Mouse (Mus musculus): ENCODE measurements around the gene Utrn.
"Not testable (repeated sequence)": the region's sequence is repeated elsewhere in the genome, so short reads cannot be mapped to it uniquely, and the experiment has no call there.

Gene Utrn

DNA sequence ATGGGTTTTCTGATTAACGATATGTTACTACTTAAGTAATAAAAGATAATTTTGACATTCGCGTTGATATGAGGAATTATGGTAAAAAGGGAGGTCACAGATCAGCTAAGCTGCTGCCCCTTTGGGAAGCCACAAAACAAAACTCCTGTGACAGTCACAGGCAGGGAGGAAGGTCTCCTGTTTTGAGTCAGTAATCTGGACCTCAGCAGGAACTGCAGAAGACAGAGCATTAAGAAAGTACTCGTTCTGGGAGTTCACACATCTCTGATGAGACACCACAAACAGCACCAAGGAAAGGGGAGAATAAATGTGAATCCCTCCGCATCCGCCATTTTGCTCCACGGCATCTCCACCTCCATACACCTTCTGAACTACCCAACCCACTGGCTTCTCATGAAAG, 259.3 kb downstream of the Utrn start:
- in situ Hi-C loops (cut with MboI; ENCODE audit: low sequenced_read_pairs): no loop called here

DNA sequence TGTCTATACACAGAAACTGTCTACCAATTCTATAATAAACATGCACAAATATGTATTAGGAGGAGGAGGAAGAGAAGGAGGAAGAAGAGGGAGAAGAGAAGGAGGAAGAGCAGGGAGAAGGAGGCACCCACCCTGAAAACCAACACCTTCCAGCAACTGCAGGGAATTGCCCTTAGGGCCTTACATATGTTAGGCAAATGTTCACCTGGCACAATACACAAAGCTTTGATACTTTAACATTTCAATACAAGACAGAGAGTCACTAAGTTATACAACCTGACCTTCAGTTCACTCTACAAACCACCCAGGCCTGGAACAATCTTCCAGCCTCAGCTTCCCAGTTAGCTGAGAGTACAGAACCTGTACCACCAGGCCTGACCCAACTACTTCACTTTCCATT, 260.5 kb downstream of the Utrn start:
- in situ Hi-C loops (cut with MboI; ENCODE audit: low sequenced_read_pairs): no loop called here

DNA sequence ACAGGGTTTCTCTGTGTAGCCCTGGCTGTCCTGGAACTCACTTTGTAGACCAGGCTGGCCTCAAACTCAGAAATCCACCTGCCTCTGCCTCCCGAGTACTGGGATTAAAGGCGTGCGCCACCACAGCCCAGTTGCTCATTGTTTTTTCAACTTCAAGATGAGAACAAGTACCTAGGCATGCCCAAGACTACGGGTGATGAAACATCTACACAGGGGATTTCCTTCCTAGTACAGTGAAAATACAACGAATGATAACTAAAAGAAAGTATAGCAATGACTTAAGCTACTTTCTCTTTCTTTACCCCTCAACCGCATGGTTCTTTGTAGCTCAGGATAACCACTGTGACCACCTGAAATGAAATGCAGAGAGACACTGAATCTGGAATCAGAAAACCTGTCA, 262.0 kb downstream of the Utrn start:
- in situ Hi-C loops (cut with MboI; ENCODE audit: low sequenced_read_pairs): not testable (repeated sequence)

DNA sequence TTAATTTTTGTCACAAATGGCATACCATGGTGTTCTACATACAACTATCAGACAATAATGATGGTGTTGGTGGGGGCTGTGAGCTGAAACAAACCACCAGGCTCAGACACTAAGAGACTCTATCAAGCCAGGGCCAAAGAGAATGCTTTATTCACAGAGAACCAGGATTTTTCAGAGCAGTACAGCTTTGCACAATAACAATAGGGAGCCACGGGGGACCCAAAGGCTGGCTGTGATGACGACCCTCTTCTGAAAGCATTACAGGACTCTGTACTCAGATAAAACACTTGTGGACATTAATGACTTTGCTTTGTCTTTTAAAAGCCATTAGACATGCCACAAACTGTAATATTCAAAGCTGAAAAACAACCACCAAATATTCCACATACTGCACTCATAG, 273.8 kb downstream of the Utrn start:
- in situ Hi-C loops (cut with MboI; ENCODE audit: low sequenced_read_pairs): no loop called here

DNA sequence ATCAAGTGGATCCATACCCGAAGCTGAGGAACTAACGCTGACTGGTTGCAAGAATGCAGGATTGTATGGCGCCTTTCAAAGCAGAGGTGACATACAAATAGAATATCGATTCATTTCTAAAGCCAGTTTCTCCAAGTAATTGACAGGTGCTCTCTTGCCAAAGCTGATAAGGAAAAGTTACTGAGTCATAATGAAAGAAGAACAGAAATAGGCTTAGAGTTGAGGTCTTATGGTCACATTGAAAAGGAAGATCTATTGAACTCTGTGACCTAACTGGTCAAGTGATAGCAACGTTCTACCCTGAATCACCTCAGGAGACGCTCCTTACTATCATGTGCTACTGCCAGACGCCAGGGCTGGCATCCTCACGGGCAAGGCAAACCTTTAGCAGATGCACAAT, 274.2 kb downstream of the Utrn start:
- in situ Hi-C loops (cut with MboI; ENCODE audit: low sequenced_read_pairs): no loop called here

DNA sequence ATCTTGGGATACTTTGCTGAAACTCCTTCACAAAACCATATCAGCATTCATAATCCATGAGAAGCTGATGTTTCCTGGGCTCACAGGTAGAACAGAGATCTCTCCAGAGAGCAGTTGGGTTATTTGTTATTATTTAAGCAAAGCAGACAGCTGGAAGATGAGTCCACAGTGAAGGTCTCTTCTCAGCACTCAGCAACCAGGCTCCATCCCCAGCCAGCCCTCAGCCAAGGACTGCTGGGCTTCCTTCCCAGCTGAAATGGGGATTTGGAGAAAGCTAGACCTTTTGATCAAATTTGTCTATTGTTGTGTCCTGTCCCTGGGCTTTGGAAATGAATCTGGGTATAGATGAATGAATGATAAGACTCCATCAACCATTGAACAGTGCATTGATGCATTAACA, 276.1 kb downstream of the Utrn start:
- in situ Hi-C loops (cut with MboI; ENCODE audit: low sequenced_read_pairs): no loop called here

DNA sequence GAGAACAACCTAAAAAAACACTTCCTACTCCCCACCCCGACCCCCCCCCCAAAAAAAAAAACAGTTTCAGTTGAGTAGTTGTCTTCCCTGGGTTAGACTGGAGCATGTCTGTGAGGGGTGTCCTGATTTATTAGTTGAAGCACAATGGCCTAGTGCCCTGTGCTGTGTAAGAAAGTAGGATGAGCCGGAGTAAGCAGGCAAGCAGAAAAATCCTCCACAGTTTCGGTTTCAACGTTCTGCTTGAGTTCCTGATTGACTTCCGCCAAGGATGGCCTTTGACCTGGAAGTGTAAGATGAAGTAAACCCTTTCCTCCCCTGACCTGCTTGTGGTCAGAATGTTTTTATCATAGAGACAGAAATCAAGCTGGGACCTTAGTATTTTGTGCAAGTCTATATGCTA, 277.2 kb downstream of the Utrn start:
- in situ Hi-C loops (cut with MboI; ENCODE audit: low sequenced_read_pairs): no loop called here

DNA sequence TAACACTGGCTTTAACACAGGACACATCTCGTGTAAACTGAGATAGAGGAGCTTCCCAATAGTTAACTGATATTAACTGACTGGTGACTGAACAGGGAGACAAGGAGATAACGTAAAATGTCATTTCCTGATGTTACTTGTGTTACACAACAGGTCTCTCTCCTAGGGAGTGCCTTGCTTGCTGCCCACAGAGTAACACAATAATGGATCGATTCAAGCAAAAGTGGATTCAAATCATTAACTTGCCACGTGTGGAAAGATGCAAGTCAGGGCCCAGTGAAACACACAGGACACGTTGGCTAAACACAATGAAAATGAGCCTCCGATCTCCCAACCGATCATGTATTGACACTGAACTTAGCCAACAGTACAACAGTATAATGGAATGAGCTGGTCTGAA, 281.1 kb downstream of the Utrn start:
- in situ Hi-C loops (cut with MboI; ENCODE audit: low sequenced_read_pairs): no loop called here

DNA sequence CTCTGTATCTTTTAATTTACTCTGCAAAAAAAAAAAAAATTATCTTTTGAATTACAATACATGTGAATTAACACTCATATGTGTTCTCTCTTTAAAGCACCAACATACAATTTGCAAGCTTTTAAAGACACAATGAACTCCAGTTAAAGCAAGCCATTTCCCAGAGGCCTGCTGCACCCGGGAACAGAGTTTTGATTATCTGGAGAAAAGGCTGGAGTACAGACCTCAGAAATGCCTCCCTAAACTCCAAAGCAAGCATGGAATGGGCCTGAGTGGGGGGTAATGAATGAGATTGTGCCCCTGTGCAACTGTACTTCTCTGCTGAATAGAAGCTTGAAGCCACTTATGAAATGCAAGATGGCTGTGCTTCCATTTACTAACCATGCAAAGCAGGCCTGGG, 281.8 kb downstream of the Utrn start:
- in situ Hi-C loops (cut with MboI; ENCODE audit: low sequenced_read_pairs): no loop called here

DNA sequence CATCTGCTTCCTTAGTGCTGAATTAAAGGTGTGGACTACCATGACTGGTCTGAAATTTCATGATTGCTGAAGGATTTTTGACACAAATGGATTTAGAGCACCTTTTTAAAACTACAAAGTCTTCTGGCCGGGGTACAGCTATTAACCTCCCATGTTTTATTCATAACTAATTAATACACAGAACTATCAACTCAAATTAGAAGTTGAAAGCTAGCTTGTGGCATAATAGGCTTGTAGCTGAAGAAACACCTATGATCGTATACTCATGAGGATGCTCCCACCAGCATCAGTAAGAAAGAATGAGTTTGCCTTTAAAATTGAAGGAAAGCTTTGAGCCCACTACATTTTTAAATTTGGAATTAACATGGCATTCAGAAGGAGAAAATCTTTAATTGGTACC, 282.3 kb downstream of the Utrn start:
- in situ Hi-C loops (cut with MboI; ENCODE audit: low sequenced_read_pairs): no loop called here

DNA sequence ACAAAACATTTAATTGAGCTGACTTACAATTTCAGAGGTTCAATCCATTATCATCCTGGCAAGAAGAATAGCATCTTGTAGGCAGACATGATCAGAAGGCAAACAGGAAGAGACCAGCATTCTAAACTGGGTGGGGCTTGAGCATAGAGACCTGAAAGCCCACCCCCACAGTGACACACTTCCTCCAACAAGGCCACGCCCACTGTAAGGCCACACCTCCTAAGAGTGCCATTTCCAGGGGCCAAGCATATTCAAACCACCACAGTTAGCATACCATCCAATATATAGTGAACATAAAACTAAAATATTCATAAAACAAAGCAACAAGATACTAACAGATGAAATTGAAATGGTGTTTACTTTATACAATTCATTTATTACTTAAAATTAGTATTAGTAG, 283.0 kb downstream of the Utrn start:
- in situ Hi-C loops (cut with MboI; ENCODE audit: low sequenced_read_pairs): no loop called here

DNA sequence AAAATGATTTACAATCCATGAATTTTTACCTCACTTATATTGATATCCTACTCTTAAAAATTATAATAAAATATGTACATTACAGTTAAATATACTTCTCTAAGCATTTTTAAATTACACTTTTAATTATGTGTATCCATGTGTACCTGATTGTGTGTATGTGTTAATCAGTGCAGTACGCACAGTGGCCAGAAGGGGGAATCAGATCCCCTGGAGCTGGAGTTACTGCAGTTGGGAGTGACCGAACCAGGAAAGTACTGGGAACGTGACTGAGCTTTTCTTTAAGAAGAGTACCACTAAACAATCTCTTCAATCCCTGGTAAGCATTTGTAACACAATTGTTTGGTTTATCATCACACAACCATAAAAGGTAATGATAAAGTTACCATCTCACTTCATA, 285.7 kb downstream of the Utrn start:
- in situ Hi-C loops (cut with MboI; ENCODE audit: low sequenced_read_pairs): no loop called here

DNA sequence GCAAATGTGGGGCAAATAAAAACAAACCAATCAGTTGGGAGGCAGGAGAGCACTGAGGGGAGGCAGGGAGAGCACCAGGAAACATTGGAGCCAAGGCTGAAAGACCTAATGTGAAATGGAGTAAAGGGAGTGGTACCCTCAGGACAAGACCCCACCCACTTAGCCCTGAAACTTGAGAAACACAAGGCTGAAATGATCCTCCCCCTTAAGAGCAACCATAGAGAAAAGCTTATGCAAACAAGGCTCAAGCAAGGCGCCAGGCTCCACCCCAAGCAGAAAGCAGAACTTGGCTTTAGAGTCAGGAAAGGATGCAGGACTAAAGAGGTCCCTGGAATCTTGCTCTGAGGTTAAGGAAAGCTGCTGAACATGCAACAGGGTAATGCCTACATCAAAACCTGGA, 290.1 kb downstream of the Utrn start:
- in situ Hi-C loops (cut with MboI; ENCODE audit: low sequenced_read_pairs): no loop called here

DNA sequence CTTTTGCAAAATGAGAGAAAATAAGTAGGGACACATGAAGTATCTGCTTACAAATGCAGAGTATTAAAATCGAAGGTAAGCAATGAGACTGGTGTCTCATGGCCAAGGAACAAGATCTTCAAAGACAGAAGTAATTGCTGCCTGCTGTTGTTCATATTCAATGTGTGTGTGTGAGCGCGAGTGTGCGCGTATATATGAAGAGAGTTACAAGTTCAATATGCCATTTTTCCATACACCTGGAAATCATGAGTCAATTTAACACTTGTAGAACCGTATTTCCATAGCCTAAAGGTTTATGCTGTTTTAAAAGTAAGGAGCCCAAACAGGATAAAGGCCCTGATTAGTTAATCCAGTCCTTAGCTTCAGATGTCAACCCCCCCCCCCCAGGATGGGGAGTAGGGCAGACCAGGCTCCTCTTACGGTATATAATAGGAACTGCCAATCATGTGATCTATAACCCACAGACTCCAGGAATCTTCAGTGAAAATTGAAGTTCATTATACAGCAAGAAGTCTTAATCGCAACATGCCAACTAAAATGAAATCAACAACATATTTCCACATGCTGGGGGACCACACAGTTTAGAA, 293.2 kb downstream of the Utrn start:
- in situ Hi-C loops (cut with MboI; ENCODE audit: low sequenced_read_pairs): no loop called here

DNA sequence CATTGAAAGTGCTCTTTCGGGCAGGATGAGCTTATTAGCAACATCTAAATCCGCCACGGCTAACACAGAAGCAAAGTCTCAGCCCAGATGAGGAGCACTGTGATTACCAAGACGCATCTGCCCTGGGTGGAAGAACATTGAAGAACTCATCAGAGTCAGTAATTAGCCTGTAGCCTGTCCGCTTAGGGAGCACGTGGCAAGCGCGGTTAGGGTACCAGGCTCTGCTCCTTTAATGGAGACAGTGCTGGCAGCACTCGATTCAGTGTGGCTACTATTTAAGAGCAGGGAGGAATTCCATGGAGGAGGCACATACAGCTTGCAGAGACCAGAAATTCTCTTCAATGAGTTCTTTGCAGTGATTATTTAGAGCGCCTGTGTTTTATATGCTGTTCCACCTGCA, 294.4 kb downstream of the Utrn start:
- in situ Hi-C loops (cut with MboI; ENCODE audit: low sequenced_read_pairs): no loop called here

DNA sequence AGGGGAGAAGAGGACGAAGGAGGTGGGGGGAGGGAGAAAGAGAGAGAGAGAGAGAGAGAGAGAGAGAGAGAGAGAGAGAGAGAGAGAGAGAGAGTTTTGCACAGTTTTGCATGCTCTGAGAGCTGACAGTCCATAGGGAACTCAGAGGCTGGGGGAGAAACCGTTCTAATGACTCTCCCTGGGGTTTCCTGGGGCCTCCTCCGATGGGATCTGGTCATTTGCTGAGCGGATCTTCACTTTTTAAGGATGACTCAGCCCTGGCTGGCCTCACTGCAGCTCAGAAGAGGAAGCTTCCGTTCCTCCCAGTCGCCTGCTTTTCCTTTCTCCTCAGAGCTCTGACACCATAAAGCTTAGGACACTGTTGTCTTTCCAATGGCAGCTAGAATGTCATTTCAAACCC, 295.6 kb downstream of the Utrn start:
- in situ Hi-C loops (cut with MboI; ENCODE audit: low sequenced_read_pairs): no loop called here

DNA sequence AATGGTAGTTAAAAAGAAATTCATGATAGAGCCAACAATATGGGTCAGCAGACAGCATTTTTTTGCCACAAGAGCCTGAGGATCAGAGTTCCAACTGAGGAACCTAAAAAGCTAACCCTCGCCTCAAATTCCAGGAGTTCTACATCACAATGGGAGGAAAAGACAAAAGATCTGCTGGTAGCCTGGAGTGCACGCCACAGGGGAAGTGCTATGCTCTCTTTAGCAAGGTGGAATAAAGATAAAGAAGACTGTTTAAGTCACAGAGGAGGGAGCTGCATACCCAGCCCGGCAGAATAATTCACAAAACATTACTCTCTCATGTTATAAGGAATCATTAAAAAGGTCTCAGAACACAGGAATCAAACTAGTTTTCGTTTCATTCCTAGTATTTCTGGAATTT, 296.4 kb downstream of the Utrn start:
- in situ Hi-C loops (cut with MboI; ENCODE audit: low sequenced_read_pairs): no loop called here

DNA sequence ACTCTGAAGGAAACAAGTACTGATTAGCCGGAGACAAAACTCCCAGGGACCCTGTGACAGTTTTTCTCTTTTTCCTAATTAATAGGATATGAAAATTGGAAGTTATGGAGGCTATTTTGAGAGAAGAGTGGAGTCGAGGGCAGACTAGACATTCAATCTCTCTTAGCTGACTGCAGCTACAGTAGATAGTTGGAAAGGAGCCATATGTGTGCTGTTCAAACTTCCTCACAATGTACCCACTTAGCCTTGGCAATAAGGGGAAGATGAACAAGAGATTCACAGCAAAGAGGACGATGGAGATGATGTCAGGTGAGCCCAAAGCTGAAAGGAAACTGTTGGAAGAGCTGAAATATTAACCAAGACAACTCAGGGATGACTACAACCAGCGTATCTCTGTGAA, 304.7 kb downstream of the Utrn start:
- in situ Hi-C loops (cut with MboI; ENCODE audit: low sequenced_read_pairs): no loop called here

DNA sequence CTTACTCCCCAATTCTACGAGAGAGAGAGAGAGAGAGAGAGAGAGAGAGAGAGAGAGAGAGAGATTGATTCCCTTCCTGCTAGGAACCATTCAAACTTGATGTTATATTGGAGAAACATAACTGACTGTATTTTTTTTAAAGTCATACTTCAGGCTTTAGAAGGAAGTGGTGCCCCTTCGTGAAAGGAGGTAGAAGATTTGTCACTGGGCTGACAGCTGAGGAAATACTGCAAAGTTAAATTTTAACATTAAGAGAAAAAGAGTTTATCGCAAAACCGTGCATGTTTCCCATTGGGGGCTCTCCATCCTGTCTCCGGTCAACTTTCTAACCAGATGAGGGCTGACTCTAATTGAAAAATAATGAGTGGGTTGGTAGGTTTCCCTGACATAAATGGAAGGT, 310.4 kb downstream of the Utrn start:
- in situ Hi-C loops (cut with MboI; ENCODE audit: low sequenced_read_pairs): no loop called here

DNA sequence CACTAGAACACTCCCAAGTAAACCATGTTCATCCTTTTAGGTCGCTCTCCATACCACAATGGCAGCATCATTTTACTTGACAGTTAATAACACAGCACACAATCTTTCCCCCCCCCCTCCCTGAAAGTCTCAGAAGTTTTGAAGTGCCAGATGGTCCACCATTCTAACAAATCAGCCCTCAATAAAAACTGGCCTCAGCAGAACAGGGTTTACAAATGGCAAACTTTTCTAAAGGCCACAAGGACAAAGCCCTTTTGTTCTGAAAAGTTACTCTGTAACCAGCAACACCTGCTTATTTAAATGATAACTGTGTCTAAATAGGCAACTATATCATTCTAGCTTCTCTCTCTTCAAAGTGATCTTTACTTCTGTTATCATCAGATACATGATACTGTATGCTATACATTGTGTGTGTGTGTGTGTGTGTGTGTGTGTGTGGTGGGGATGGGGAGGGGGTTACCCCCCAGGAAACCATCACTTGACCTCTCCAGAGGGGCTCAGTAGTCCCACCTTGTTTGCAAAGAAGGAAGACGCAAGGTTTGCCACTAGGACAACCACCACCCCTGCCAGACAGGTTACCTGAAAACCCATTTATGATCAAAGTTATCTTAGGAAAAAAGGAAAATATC, 315.0 kb downstream of the Utrn start:
- in situ Hi-C loops (cut with MboI; ENCODE audit: low sequenced_read_pairs): no loop called here

DNA sequence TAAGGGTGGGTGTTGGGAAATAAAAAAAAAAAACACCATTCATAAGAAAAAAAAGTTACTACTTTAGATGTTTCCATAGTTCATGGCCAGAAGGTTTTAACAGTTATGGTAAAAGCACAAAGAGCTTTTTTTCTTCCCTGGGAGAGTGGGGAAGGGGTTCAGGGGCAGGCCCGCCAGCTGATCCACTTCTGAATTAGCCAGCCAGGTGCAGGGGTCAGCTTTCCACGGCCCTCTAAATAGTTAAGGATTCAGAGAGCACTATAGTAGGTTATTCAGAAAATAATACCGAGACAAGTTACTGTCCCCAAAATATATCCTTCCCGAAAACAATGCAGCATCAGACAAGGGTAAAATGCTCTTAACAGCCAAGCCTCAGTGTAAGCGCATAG, 316.3 kb downstream of the Utrn start:
- in situ Hi-C loops (cut with MboI; ENCODE audit: low sequenced_read_pairs): no loop called here

DNA sequence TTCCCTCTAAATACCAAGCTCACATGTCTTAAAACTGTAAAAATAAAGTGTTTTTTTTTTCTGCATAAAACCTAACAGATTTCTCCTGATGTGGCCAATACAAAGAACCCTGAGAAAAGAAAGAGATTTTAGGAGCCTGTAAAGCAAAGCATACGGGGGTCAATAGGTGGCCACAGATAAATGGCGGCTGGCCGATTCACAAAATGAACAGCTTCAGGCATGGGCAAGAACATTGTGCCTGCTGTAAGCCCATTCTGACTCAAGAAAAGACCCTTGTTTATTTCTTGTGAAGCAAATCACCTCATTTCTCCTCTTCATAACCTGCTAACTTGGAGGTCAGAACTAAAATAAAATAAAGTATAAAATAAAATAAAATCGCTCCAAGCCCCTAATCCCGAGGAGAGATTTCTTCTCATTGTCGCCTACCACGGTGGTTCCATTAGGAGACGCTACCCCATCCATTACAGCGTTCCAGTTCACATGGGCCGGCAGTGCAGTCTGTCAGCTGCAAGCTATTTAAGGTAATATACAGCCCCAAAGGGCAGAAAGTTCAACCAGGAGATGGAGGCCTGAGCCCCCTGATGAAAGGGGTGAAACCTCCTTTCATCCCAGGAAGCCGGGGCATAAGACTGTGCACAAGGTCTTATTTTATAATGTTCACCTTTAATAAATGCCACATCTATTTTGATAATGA, 316.8 kb downstream of the Utrn start:
- in situ Hi-C loops (cut with MboI; ENCODE audit: low sequenced_read_pairs): no loop called here

DNA sequence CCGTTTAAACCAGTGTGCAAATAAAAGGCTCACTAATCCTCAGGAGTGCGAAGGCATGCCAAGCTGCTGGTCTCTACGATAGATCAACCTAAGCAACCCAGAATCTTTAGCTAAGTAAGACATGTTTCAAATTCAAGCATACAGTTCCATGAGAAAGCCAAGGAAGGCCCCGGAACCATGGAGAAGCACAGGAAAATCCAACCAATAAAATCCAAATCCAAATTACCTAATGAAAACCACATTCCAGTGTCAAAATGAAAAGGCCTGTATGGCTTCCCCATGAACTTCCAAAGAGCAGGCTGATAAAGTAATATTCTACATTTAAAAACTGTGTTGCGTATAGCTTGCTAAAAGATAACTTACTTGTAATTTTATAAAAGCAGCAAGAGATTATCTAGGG, 317.4 kb downstream of the Utrn start:
- in situ Hi-C loops (cut with MboI; ENCODE audit: low sequenced_read_pairs): no loop called here
